Mouse (Mus musculus) bone marrow, adult 2 months (tissue): ENCODE results near the gene Ckap2l.

ENCODE experiments used
- CTCF ChIP-seq: fragments of 200-500 bp; IDR thresholded peaks from 2 replicates; pipeline ENCODE4 v1.5.1; 2011; ENCODE audit warnings: low read length, control low read depth; ENCODE audit not compliant: control insufficient read depth, insufficient read depth
- POLR2A ChIP-seq: fragments of 200-500 bp; IDR thresholded peaks from 2 replicates; pipeline ENCODE4 v1.6.1; 2011; ENCODE audit warnings: low read depth, mild to moderate bottlenecking, control low read depth, low read length, borderline replicate concordance; ENCODE audit not compliant: control insufficient read depth

GRCm38 (mm10) chr2:129295075-129295474, 1.9 kb downstream of the Ckap2l start:
- TF ChIP-seq CTCF (no peak), POLR2A (no peak)
